Comparison of ENCODE assay signal across 13 mouse cellular contexts in the genomic region with DNA sequence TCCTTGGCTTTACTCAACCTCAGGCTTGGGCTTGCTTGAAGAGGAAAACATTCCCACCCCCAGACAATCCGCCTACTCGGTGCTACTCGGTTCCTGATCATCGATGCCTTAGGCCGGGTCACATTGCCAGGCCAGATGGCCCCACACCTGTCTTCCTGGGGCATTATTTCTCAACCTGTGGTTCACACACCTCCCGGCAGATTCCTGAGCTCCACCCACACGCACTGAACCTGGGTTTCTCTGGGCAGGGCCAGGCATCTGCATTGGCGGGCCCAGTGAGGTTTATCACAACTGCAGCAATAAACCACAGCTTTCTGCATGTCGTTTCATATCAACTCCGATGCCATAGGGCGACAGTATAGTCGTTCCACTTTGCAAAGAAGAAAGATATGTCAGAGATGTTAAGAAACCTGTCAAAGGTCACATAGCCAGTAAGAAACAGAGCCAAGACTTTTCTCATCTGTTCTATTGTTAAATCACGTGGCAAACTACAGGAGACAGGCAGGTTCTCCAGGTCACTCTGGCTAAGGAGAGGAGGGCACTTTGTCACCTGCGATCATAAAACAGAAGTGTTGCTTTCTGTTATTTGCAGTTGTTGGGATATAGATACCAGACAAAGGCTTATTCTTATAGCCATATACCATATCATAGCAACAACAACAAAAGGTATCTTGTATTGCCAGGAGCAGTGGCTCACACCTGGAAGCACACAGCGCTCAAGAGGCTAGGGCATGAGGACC. TPM values are rescaled to one million over a fixed set of nuclear protein-coding genes. Genes with fewer than 3 reads are reported as not detected.
DNase-seq lines count a peak whose midpoint lies in the region; ATAC-seq and TF ChIP-seq lines count a peak whose summit lies in the region.
"Had no signal": no experiment of that assay in that cellular context is flagged by ENCODE, and none has a peak within 500 bp of the region (broad histone marks: within the 10 kb centered on the region; RNA-seq: fewer than 3 reads in every experiment).

No protein-coding gene starts in this region.

- DNase-seq in heart, postnatal 25 days (ENCODE audit: low spot score): no peak
- DNase-seq in testis, postnatal 14 days (ENCODE audit: low spot score): no peak
- DNase-seq in right cerebral cortex, postnatal 25 days: no peak
- DNase-seq in layer of hippocampus, adult 2 months (ENCODE audit: low spot score in 2 of 2): no peak
- DNase-seq: liver; spleen, adult 18-20 months had no signal

- 0 out of 2 replicates have a peak, but pooled peaks have one; percentile 10 for ATAC-seq in heart, embryonic 15.5 days (replicated peaks; ENCODE audit: insufficient number of reproducible peaks, insufficient read depth, low FRiP score, low read depth)
- peak; percentile 13; the same call in 1 of the 2 replicates for ATAC-seq in limb, embryonic 13.5 days (ENCODE audit: low FRiP score, low read depth)
- no peak for ATAC-seq in inflammation-experienced regulatory T-cells, adult 6 months

- intact Hi-C loops in heart, postnatal 25 days (cut with DNase I): no loop called here

- no peak overlapping the region for H3K4me3 ChIP-seq in heart, embryonic 15.5 days
- no peak overlapping the region for H3K4me3 ChIP-seq in testis, adult 2 months (ENCODE audit: control insufficient read depth, low read depth, low read length)
- no peak overlapping the region for H3K4me3 ChIP-seq in limb, embryonic 13.5 days
- H3K4me3 ChIP-seq in layer of hippocampus, adult 2 months: no peak overlapping the region
- H3K4me3 ChIP-seq: forebrain, embryonic 12.5 days; neural tube, embryonic 12.5 days had no signal

- no peaks in the 10 kb centered on the region for H3K36me3 ChIP-seq in heart, embryonic 15.5 days
- H3K36me3 ChIP-seq in testis, adult 2 months (ENCODE audit: control insufficient read depth, insufficient read depth, low read length): no peaks in the 10 kb centered on the region
- H3K36me3 ChIP-seq in limb, embryonic 13.5 days: no peaks in the 10 kb centered on the region
- H3K36me3 ChIP-seq: forebrain, embryonic 12.5 days; G1E; neural tube, embryonic 12.5 days had no signal

- H3K27me3 ChIP-seq in heart, embryonic 15.5 days: no peaks in the 10 kb centered on the region
- H3K27me3 ChIP-seq in testis, adult 2 months (ENCODE audit: control insufficient read depth, insufficient read depth, low read length): no peaks in the 10 kb centered on the region
- no peaks in the 10 kb centered on the region for H3K27me3 ChIP-seq in limb, embryonic 13.5 days
- H3K27me3 ChIP-seq: forebrain, embryonic 12.5 days; neural tube, embryonic 12.5 days had no signal

- H3K9me3 ChIP-seq in heart, embryonic 15.5 days (replicated peaks): no peaks in the 10 kb centered on the region
- no peaks in the 10 kb centered on the region for H3K9me3 ChIP-seq in limb, embryonic 13.5 days
- H3K9me3 ChIP-seq: forebrain, embryonic 12.5 days; G1E; neural tube, embryonic 12.5 days had no signal

- H3K27ac ChIP-seq in heart, embryonic 15.5 days: peak overlapping the region; percentile 54; the same call in 1 of the 2 replicates
- peak overlapping the region; percentile 67 for H3K27ac ChIP-seq in testis, adult 2 months (ENCODE audit: control insufficient read depth, insufficient read depth, low read depth, low read length)
- H3K27ac ChIP-seq in limb, embryonic 13.5 days: 0 out of 2 replicates have a peak overlapping the region, but pooled peaks have one; percentile 84
- H3K27ac ChIP-seq in layer of hippocampus, adult 2 months: no peak overlapping the region
- H3K27ac ChIP-seq: forebrain, embryonic 12.5 days; neural tube, embryonic 12.5 days had no signal

- WGBS in heart, embryonic 15.5 days: 76% methylated on average over 15 of the region's 15 CpGs
- 66% methylated on average over 15 of the region's 15 CpGs for WGBS in limb, embryonic 13.5 days

- H3K9ac ChIP-seq in heart, embryonic 15.5 days: no peak overlapping the region
- H3K9ac ChIP-seq in limb, embryonic 13.5 days: no peak overlapping the region
- H3K9ac ChIP-seq: forebrain, embryonic 12.5 days; neural tube, embryonic 12.5 days had no signal

- 0 out of 2 replicates have a peak, but pooled peaks cover 5% of the 10 kb centered on the region for H3K4me1 ChIP-seq in heart, embryonic 15.5 days (replicated peaks)
- H3K4me1 ChIP-seq in testis, adult 2 months (ENCODE audit: control insufficient read depth, insufficient read depth, low read length): no peaks in the 10 kb centered on the region; the same call in 1 of the 2 replicates
- peaks cover 31% of the 10 kb centered on the region for H3K4me1 ChIP-seq in limb, embryonic 13.5 days
- H3K4me1 ChIP-seq: neural tube, embryonic 12.5 days had no signal

- no peak overlapping the region for H3K4me2 ChIP-seq in heart, embryonic 15.5 days
- H3K4me2 ChIP-seq in limb, embryonic 13.5 days (replicated peaks): no peak overlapping the region
- H3K4me2 ChIP-seq: forebrain, embryonic 12.5 days; neural tube, embryonic 12.5 days had no signal

- no peak for TF ChIP-seq CTCF in testis, adult 2 months (IDR thresholded peaks at IDR 0.05; ENCODE audit: control insufficient read depth, insufficient read depth, insufficient replicate concordance, low read depth, low read length)
- TF ChIP-seq CTCF in layer of hippocampus, adult 2 months (conservative IDR thresholded peaks at IDR 0.05): no peak

- no peak for TF ChIP-seq POLR2A in testis, adult 2 months (IDR thresholded peaks at IDR 0.05; ENCODE audit: control insufficient read depth, low read depth, low read length)

RNA-seq across cellular contexts. Expression of a gene that starts 18.8 kb away (rescaled TPM):
- 8.0 and 12.6 TPM in 2 replicates for polyA plus RNA-seq in heart, embryonic 15.5 days (2015; fragmentation: Nextera tagmentation; extraction: Ambion mirVana)
- 10 to 100 TPM; 35.3 to 35.9 TPM for total RNA-seq in heart, postnatal 25 days (2021)
- polyA plus RNA-seq in testis, adult 2 months (2012; rRNA removed): 2.9 and 3.3 TPM in 2 replicates
- polyA plus RNA-seq in limb, embryonic 13.5 days (2015; fragmentation: Nextera tagmentation; extraction: Ambion mirVana): 19.0 and 23.5 TPM in 2 replicates
- total RNA-seq in layer of hippocampus, adult 2 months (2021): 10 to 100 TPM; 26.2 to 27.4 TPM
- polyA plus RNA-seq in inflammation-experienced regulatory T-cells, adult 6 months (2017; shearing (Covaris generic)): 10 to 100 TPM in 2 of 3 experiments, 1 to 10 TPM in 1; 7.4 to 47.9 (median 44.0) TPM
